Mouse (Mus musculus) gastrocnemius, postnatal 36 days (tissue): ENCODE data around the gene Nudt7. TPM values are rescaled to one million over a fixed set of nuclear protein-coding genes. Genes with fewer than 3 reads are reported as not detected.

Experiments used
- DNase-seq, 2 experiments: peaks; one replicate each; pipeline ENCODE4 v3.0.0; 2022
- intact Hi-C: fragments of 180-260 bp; cut with DNase I; formaldehyde crosslinking; loops from one replicate; pipeline ENCODE4 v1.15.1; 2025
- total RNA-seq, 2 experiments: library from RNA; stranded (reverse); gene quantifications; 2 replicates each; pipeline ENCODE4 v1.2.3; 2021

Nudt7 gene
- total RNA-seq, 2 experiments from 2014 or later = 23.8 to 40.2 TPM

DNA sequence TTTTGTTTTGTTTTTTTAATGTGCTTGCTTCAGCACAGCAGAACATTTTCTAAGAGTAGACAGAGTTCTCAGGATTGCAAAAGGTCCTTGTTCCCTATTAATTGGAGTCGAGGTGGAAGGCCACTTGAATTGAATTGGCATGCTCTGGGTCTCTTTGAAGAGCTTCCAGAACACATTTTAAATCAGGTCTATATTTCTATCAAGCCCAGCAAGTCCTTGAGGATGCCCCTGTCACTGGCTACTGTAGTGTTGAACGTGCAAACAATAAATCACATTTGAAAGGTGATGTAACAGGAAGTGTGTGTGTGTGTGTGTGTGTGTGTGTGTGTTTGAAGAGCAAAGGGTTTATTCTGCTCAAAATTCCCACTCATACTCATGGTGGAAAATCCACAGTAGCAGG lies 7.1 kb downstream of the Nudt7 start:
- DNase-seq = no peak
- intact Hi-C loops = no loop called here

GRCm38 (mm10) chr8:114142199-114142598 lies 8.8 kb downstream of the Nudt7 start:
- no peak for DNase-seq
- intact Hi-C loops = no loop called here

DNA sequence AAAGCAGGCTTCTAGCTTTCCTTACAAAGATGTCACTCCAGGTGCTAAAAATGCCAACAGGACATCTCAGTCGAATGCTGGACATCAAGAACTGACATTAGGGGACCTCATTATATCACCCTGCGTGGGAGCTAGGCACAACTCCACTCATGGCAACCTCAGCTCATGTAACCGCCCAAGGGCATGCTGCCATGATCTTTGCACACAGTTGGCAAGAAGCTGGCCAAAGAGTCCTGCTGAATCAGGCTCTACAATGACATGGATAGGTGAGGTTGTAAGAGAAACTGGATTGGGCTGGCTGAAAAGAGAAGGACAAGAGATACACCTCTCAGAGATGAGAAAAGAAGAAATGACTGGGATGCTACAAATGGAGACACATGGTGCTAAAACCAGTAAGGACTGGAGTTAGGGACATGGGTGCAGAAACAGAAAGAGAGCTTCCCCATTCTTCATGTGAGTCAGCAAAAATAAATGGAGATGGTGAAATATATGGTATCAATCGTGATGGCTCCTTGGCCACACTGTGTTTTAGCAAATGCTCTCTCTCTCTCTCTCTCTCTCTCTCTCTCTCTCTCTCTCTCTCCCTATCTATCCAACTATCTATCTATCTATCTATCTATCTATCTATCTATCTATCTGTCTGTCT lies 10.4 kb downstream of the Nudt7 start:
- intact Hi-C loops = no loop called here
- peak; percentile 15 for DNase-seq

DNA sequence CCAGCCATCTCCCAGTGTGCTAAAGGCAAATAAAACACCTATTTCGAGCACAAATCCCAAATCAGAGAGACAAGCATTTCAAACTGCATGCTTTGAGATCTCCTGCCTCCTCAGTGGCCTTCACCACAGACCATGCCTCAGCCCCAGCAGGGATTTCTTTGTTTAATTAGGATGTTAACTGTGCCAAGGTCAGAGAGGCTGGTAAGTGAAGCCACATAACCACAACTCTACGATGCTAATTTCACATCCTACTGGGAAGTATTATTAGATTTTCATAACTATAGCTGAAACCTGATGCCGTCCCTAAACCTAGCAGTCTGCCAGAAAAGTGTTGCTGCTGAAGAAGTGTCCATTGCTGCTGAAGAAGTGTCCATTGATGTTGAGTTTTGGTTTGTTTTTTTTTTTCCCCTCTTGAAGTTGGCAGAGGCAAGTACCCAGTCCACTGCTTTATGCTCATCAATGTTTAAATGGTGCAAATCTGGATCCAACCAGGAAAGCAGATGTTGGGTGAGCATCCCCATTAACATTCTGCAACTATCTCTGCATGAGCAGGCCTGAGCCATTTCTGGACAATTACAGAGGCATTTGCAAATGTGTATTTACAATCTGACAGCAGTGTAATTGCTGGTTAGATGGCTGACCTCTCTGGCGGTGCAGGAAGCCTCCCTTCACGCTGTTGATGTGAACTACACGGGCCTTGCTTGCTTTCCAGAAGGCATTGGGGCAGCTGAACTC lies 20.1 kb downstream of the Nudt7 start:
- DNase-seq = no peak
- intact Hi-C loops = no loop called here

DNA sequence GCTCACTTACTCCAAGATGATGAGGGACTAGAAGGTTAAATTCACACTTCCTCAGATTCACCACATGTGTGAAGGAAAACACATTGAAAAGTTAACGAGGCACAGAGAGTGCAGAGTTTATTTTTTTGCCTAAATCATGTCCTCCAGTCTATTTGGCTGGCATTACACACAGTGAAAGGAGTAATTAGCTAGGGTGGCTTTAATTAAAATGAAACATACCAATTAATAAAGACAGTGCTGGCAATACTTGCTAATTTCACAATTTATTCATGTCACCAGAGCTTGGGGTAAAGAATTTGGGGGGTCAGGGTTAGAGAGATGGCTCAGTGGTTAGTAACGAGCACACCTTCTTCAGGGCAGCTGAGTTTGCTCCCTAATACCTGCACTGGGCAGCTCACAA lies 25.2 kb downstream of the Nudt7 start:
- DNase-seq = no peak
- intact Hi-C loops = no loop called here

- DNase-seq = no peak
- intact Hi-C loops = no loop called here
Measured at GRCm38 (mm10) chr8:114159666-114160065, 26.3 kb downstream of the Nudt7 start.

- intact Hi-C loops = no loop called here
- DNase-seq = no peak
Measured at GRCm38 (mm10) chr8:114163871-114164270, 30.5 kb downstream of the Nudt7 start.

DNA sequence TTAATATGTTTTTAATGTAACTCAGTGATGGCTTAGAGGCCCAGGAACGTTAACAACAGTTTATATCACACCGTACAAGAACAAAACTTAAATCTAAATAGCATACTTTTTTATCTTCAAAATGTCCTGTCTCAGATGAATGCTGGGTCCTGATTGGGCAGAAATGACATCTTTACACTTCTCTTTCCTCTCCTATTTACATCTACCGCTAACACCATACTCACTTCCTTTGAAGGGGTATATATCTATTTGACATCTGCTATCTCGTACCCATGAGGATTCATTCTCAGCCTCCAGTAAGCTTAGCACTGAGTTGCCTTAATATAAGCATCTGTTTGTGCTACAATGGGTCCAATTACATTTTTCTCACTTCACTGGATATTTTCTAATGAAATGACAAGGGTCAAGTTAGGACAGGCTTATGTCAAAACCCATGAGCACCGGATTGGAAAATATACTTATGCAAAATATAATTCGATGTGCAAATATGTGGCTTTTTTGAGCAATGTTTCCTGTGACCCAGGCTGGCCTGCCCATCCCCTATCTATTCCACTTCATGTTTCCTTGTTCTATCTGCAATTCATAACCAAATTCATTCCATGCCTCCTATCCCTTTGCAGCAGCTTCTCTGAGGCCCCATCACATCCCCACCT lies 31.2 kb downstream of the Nudt7 start:
- no peak for DNase-seq
- intact Hi-C loops = no loop called here

GRCm38 (mm10) chr8:114165741-114166140 lies 32.4 kb downstream of the Nudt7 start:
- intact Hi-C loops = no loop called here
- DNase-seq = no peak

DNA sequence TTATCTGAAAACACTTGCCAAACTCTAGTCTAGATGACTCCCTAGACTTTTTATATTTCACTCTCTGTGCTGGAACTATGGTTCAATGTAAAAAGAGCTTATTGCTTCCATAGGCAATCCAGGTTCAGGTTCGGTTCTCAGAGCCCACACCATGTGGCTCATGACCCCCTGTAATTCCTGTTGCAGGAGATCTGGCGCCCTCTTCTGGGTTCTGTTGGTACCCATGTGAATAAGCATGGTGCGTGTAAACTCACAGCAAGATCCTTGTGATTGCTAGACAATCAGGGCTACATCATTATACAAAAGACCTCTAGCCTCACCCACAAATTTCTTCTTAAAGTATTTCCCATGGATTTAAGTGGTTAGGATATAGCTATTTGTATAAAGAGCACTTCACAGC lies 43.4 kb downstream of the Nudt7 start:
- DNase-seq = no peak
- intact Hi-C loops = no loop called here

DNA sequence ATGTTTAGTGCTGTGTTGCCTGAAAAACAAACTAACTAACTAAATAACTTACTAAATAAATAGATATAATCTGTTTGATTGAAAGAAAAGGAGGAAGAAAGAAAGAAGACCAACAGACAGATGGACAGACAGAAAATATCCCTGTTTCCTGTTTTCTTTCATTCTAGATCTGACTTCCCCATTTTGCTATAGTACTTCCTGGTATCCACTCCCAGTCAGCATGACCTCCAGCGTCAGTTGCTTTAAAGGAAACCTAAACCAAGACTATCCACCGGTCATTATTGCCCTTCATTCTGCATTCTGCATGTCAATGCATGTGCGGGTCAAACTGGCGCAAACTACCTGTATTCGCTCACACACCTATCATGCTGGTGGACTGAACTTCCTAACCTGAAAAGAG lies 60.0 kb downstream of the Nudt7 start:
- DNase-seq = no peak
- intact Hi-C loops = no loop called here

GRCm38 (mm10) chr8:114198990-114199389 lies 65.6 kb downstream of the Nudt7 start:
- intact Hi-C loops = no loop called here

More at GRCm38 (mm10) chr8:114198990-114199389, 65.6 kb downstream of the Nudt7 start:
- DNase-seq = no peak

Other genes with a start within 250 kb of the Nudt7 start
- gene Vat1l, start 72.1 kb downstream of the Nudt7 start, total RNA-seq = 1 to 10 TPM in 1 of 2 experiments, under 1 TPM in 1; 0.43 to 1.4 TPM